Mouse (Mus musculus) megakaryocyte, embryonic 14.5 days (primary cell): ENCODE measurements at regions not wholly inside any gene's neighbourhood (a gene's known extent, or its start where the extent isn't known, plus 50 kb on each side); places are given as distances from the start of the nearest gene placed in this dataset.

Experiments
- FLI1 ChIP-seq: IDR thresholded peaks from 2 replicates; pipeline ENCODE4 v1.6.1; 2012; ENCODE audit warnings: low read length, inconsistent platforms, mixed read lengths
- GATA1 ChIP-seq: IDR thresholded peaks from 3 replicates; pipeline ENCODE4 v1.6.1; 2012; ENCODE audit warnings: mixed read lengths, low read length, inconsistent platforms, borderline replicate concordance

- TF ChIP-seq GATA1 (no peak), FLI1 (no peak)
Observed at GRCm38 (mm10) chr2:178784822-178785589, 354.7 kb downstream of the Cdh26 start.
